Mouse (Mus musculus): ENCODE data around the gene Man2a2. TPM values are rescaled to one million over a fixed set of nuclear protein-coding genes. Genes with fewer than 3 reads are reported as not detected.
"Not testable (repeated sequence)": the region's sequence is repeated elsewhere in the genome, so short reads cannot be mapped to it uniquely, and the experiment has no call there.

Gene Man2a2
- polyA plus RNA-seq, 1 experiment from 2014 or later = 25.7 TPM

DNA sequence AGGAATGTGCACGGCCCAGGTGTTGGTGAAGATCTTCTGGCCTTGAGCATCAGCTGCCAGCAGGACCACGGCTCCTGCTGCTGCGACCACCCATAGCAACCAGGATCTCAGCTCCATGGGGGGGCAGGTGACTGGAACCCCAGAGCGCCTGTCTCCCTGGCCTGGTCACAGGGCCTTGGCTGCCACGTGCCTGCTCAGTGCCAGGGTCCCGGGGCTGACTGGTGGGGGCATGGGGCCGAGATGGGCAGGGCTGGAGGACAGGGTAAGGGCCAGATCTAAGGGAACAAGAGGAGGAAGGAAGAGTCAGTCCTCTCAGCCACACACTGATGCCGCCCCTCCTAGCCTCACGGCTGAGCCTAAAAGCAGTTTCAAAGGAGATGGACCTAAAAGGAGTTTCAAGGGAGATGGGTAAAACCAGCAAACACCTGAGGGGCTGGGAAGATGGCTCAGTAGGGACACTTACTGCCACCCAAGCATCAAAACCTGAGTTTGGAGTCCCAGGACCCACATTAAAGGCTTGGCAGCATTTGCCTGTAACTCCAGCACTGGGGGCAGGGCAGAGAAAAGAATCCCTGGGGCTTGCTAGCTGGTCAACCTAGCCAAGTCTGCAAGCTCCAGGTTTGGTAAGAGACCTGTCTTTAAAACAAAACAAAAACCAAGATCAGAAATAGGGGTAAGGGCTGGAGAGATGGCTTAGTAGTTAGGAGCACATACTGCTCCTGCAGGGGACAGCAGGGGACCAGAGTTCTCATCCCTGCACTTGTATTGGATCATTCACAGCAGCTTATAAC, 27.7 kb upstream of the Man2a2 start:
- Histone ChIP-seq H3K4me1 (replicated peaks) (peaks cover 35% of the 10 kb centered on the region), H3K27me3 (no peaks in the 10 kb centered on the region), H3K4me3 (replicated peaks) (no peak overlapping the region), H3K9me3 (no peaks in the 10 kb centered on the region), H3K9ac (replicated peaks) (peak overlapping the region; percentile 18; the same call in 1 of the 2 replicates), H3K27ac (no peak overlapping the region), H3K4me2 (no peak overlapping the region), H3K36me3 (peaks cover 44% of the 10 kb centered on the region)
- WGBS = 79% methylated on average over 9 of the region's 9 CpGs
- ATAC-seq (ENCODE audit: insufficient number of reproducible peaks, insufficient read depth, low FRiP score, low TSS enrichment, low read depth) = no peak

DNA sequence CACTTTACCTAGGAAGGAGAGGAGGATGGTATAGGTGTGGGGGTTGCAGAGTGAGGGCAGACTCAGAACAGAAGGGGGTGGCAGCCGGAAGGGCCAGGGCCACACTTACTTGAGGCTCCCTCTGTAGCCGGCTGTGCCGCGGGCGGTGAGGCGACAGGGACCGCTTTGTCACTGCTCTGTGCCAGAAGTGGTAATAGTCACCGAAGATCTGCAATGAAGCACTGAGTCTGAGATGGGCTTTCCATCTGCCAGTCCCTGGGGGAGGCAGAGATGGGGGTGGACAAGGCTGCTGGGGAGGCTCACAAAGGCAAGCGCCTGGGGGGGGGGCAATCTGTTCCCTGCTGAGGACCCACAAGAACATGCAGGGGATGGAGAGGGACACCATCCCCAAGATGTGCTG, 26.8 kb upstream of the Man2a2 start:
- Histone ChIP-seq H3K36me3 (peaks cover 52% of the 10 kb centered on the region), H3K27me3 (no peaks in the 10 kb centered on the region), H3K9me3 (no peaks in the 10 kb centered on the region), H3K9ac (replicated peaks) (0 out of 2 replicates have a peak overlapping the region, but pooled peaks have one; percentile 18), H3K4me1 (replicated peaks) (peaks cover 32% of the 10 kb centered on the region), H3K27ac (no peak overlapping the region), H3K4me2 (no peak overlapping the region), H3K4me3 (replicated peaks) (no peak overlapping the region)
- no peak for ATAC-seq (ENCODE audit: insufficient number of reproducible peaks, insufficient read depth, low FRiP score, low TSS enrichment, low read depth)
- 95% methylated on average over 9 of the region's 9 CpGs for WGBS

DNA sequence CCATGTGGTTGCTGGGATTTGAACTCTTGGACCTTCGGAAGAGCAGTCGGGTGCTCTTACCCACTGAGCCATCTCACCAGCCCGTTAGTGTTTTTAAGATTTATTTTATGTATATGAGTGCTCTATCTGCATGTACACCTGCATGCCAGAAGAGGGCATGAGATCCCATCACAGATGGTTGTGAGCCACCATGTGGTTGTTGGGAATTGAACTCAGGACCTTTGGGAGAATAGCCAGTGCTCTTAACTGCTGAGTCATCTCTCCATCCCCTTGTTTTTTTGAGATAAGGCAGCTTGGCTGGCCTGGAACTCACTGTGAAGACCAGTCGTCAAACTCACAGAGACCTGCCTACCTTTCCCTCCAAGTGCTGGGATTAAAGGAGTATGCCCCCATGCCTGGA, 25.3 kb upstream of the Man2a2 start:
- H3K27me3 ChIP-seq; H3K9ac ChIP-seq (replicated peaks); H3K4me2 ChIP-seq; H3K27ac ChIP-seq; ATAC-seq (ENCODE audit: insufficient number of reproducible peaks, insufficient read depth, low FRiP score, low TSS enrichment, low read depth); H3K9me3 ChIP-seq; H3K4me3 ChIP-seq (replicated peaks): not testable (repeated sequence)
- Histone ChIP-seq H3K4me1 (replicated peaks) (peaks cover 27% of the 10 kb centered on the region), H3K36me3 (peaks cover 68% of the 10 kb centered on the region)
- WGBS = 86% methylated on average over 4 of the region's 4 CpGs

DNA sequence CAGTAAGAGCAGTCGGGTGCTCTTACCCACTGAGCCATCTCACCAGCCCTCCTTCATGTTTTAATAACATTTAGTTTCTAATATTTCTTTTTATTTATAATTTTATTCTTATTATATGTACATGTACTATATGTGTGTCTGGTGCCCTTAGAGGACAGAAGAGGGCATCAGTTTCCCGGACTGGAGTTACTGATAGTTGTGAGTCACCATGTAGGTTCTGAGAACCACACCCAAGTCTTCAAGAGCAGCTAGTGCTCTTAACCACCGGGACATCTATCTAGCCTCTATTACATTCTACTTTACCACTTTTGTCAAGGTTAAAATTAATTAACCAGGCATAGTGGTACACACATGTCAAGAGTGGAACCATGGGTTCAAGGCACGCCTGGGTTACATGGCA, 23.4 kb upstream of the Man2a2 start:
- Histone ChIP-seq H3K4me3 (replicated peaks) (no peak overlapping the region), H3K27me3 (no peaks in the 10 kb centered on the region), H3K36me3 (peaks cover 85% of the 10 kb centered on the region), H3K9me3 (no peaks in the 10 kb centered on the region), H3K9ac (replicated peaks) (no peak overlapping the region), H3K27ac (no peak overlapping the region), H3K4me2 (no peak overlapping the region), H3K4me1 (replicated peaks) (peaks cover 10% of the 10 kb centered on the region)
- WGBS = 91% methylated on average over 4 of the region's 4 CpGs
- ATAC-seq (ENCODE audit: insufficient number of reproducible peaks, insufficient read depth, low FRiP score, low TSS enrichment, low read depth) = no peak

GRCm38 (mm10) chr7:80392119-80392518, 20.9 kb upstream of the Man2a2 start:
- WGBS = 92% methylated on average over 15 of the region's 15 CpGs
- Histone ChIP-seq H3K4me3 (replicated peaks) (no peak overlapping the region), H3K27ac (no peak overlapping the region), H3K4me2 (no peak overlapping the region), H3K27me3 (no peaks in the 10 kb centered on the region), H3K36me3 (peaks cover 74% of the 10 kb centered on the region), H3K9me3 (no peaks in the 10 kb centered on the region), H3K4me1 (replicated peaks) (peaks cover 26% of the 10 kb centered on the region), H3K9ac (replicated peaks) (no peak overlapping the region)
- ATAC-seq (ENCODE audit: insufficient number of reproducible peaks, insufficient read depth, low FRiP score, low TSS enrichment, low read depth) = no peak

DNA sequence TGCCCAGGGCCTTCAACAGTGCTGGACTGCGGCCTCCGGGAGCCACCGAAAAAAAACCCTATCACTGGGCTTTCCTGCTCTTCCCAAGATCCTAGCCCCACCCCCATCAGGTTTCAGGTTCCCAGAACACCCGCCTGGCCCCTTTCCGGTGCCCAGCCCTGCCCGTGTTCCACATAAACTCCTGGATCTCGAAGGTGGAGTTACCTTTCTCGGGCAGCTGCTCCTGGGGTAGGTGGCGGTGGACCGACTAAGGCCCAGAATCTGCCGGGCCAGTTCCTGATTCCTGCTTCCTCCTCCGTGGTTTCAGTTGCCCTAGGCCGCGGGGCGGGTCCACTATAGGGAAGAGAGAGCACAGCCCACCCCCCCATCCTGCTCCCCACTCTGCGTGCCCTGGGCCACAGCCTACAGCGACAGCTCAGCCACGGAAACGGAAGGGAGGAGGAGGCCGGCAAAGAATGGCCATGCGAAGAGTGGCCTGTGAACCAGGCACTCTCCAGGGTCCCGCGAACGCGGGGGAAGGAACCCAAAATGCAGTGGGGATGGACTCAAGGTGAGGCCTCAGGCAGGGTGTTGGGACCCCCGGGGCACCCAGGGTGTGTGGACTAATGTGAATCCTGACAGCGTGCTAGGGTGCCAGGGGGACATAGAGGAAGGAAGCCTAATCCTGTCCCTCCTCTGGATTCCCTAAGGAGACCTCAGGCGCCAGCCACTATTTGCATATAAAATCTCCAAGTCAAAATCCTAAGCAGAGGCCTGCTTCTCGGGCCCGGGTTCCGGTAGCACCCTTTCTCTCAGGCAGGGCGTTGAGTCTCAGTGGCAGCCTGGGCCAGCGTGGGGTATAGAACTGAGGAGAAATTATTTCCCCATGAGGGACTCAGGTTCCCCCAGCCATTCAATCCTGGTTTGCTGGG, 16.7 kb upstream of the Man2a2 start, which contains the start of gene Fes:
TSS of gene Fes (minus strand) at position 314 of the 911 bp plus-strand sequence.
- peaks cover 39% of the 10 kb centered on the region for H3K36me3 ChIP-seq
- H3K4me3 ChIP-seq (replicated peaks) = peak within 1 kb of the TSS; percentile 39
- H3K9me3 ChIP-seq = no peaks in the 10 kb centered on the region
- H3K27me3 ChIP-seq = 0 out of 2 replicates have a peak, but pooled peaks cover 3% of the 10 kb centered on the region
- 0 out of 2 replicates have a peak, but pooled peaks have one; percentile 29 for ATAC-seq (ENCODE audit: insufficient number of reproducible peaks, insufficient read depth, low FRiP score, low TSS enrichment, low read depth)
- WGBS = 7% methylated on average over 33 of the region's 33 CpGs
- peaks cover 35% of the 10 kb centered on the region for H3K4me1 ChIP-seq (replicated peaks)
- peak within 1 kb of the TSS; percentile 86 for H3K27ac ChIP-seq
- peak within 1 kb of the TSS; percentile 71 for H3K4me2 ChIP-seq
- H3K9ac ChIP-seq (replicated peaks) = peak within 1 kb of the TSS; percentile 66

GRCm38 (mm10) chr7:80387033-80387632, 16.0 kb upstream of the Man2a2 start:
- ATAC-seq (ENCODE audit: insufficient number of reproducible peaks, insufficient read depth, low FRiP score, low TSS enrichment, low read depth) = peak; percentile 38; the same call in 1 of the 2 replicates
- Histone ChIP-seq H3K27ac (peak overlapping the region; percentile 86), H3K27me3 (peaks cover 8% of the 10 kb centered on the region; the same call in 1 of the 2 replicates), H3K4me1 (replicated peaks) (peaks cover 35% of the 10 kb centered on the region), H3K9me3 (no peaks in the 10 kb centered on the region), H3K4me3 (replicated peaks) (peak overlapping the region; percentile 39), H3K36me3 (peaks cover 39% of the 10 kb centered on the region), H3K4me2 (peak overlapping the region; percentile 71), H3K9ac (replicated peaks) (peak overlapping the region; percentile 66)
- 37% methylated on average over 17 of the region's 17 CpGs for WGBS

DNA sequence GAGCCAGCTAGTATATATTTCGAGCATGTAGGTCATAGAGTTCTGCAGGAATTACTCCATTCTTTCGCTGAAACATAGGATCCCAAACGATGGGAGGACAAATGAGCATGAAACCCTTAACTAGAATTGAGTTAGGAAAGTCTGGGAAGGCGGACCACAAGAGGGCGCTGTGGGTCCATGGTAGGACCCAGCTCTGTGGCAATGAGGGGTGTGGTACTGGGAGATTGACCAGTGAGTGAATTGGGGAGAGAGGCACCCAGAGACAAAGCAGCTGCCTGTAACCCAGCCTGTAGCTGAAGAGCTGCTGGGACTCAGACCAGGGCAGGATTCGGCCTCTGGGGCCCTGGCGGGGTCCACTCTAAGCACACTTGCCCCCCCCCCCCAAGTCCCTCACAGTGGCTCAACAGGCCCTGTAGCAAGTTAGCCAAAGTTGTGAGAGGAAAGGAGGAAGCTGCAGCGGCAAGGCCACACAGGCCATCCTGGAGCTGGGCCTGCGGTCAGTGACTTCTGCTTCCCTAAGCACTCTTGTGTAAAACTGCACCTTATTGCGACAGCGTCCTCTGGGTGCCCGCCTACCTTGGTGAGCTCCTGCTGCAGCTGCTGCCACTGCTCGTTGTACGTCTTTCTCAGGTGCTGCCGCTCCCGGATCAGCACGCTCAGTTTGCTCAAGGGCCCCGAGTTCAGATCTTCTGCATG, 15.2 kb upstream of the Man2a2 start:
- ATAC-seq (ENCODE audit: insufficient number of reproducible peaks, insufficient read depth, low FRiP score, low TSS enrichment, low read depth) = peak; percentile 52
- peak overlapping the region; percentile 86 for H3K27ac ChIP-seq
- peak overlapping the region; percentile 66 for H3K9ac ChIP-seq (replicated peaks)
- 40% methylated on average over 18 of the region's 18 CpGs for WGBS
- H3K36me3 ChIP-seq = peaks cover 39% of the 10 kb centered on the region
- peak overlapping the region; percentile 71 for H3K4me2 ChIP-seq
- no peaks in the 10 kb centered on the region for H3K9me3 ChIP-seq
- peaks cover 15% of the 10 kb centered on the region; the same call in 1 of the 2 replicates for H3K27me3 ChIP-seq
- H3K4me1 ChIP-seq (replicated peaks) = peaks cover 35% of the 10 kb centered on the region
- H3K4me3 ChIP-seq (replicated peaks) = peak overlapping the region; percentile 39

- 0 out of 2 replicates have a peak overlapping the region, but pooled peaks have one; percentile 37 for H3K9ac ChIP-seq (replicated peaks)
- 72% methylated on average over 11 of the region's 11 CpGs for WGBS
- no peak for ATAC-seq (ENCODE audit: insufficient number of reproducible peaks, insufficient read depth, low FRiP score, low TSS enrichment, low read depth)
- H3K4me2 ChIP-seq = no peak overlapping the region
- H3K36me3 ChIP-seq = peaks cover 41% of the 10 kb centered on the region
- H3K9me3 ChIP-seq = no peaks in the 10 kb centered on the region
- H3K4me3 ChIP-seq (replicated peaks) = no peak overlapping the region
- H3K27me3 ChIP-seq = peaks cover 20% of the 10 kb centered on the region; the same call in 1 of the 2 replicates
- H3K4me1 ChIP-seq (replicated peaks) = peaks cover 17% of the 10 kb centered on the region
- H3K27ac ChIP-seq = no peak overlapping the region
Measured at GRCm38 (mm10) chr7:80382919-80383318, 11.7 kb upstream of the Man2a2 start.

GRCm38 (mm10) chr7:80379531-80379930, 8.4 kb upstream of the Man2a2 start:
- Histone ChIP-seq H3K4me1 (replicated peaks) (no peaks in the 10 kb centered on the region), H3K27ac (no peak overlapping the region), H3K27me3 (peaks cover 20% of the 10 kb centered on the region; the same call in 1 of the 2 replicates), H3K4me3 (replicated peaks) (no peak overlapping the region), H3K4me2 (no peak overlapping the region), H3K36me3 (peaks cover 41% of the 10 kb centered on the region), H3K9ac (replicated peaks) (no peak overlapping the region), H3K9me3 (no peaks in the 10 kb centered on the region)
- ATAC-seq (ENCODE audit: insufficient number of reproducible peaks, insufficient read depth, low FRiP score, low TSS enrichment, low read depth) = no peak
- 65% methylated on average over 13 of the region's 13 CpGs for WGBS

Measured in limb, embryonic 12.5 days (tissue).